Mouse (Mus musculus): ENCODE data around the gene Fbxw4. TPM values are rescaled to one million over a fixed set of nuclear protein-coding genes. Genes with fewer than 3 reads are reported as not detected.

Gene Fbxw4
- polyA plus RNA-seq, 1 experiment from 2014 or later: 2.2 TPM

GRCm38 (mm10) chr19:45544925-45545321 is 115.2 kb downstream of the Fbxw4 start:
- peak; percentile 77; the same call in 1 of the 2 replicates for ATAC-seq (ENCODE audit: low FRiP score, low TSS enrichment)
- under 1% methylated on average over 30 of the region's 30 CpGs for WGBS

GRCm38 (mm10) chr19:45544152-45544924 is 115.8 kb downstream of the Fbxw4 start:
- peak overlapping the region; percentile 41 for H3K4me3 ChIP-seq (ENCODE audit: low read depth, low read length)
- no peak overlapping the region for H3K27ac ChIP-seq (replicated peaks)
- 0 out of 2 replicates have a peak overlapping the region, but pooled peaks have one; percentile 24 for H3K9ac ChIP-seq (ENCODE audit: low read length)
- no peak for TF ChIP-seq EP300 (optimal IDR thresholded peaks at IDR 0.05)
- TF ChIP-seq CTCF (IDR thresholded peaks at IDR 0.05; ENCODE audit: low read depth): no peak
- WGBS: 5% methylated on average over 19 of the region's 26 CpGs
- H3K4me2 ChIP-seq (replicated peaks; ENCODE audit: low read depth): peak overlapping the region; percentile 64
- no peaks in the 10 kb centered on the region for H3K4me1 ChIP-seq (replicated peaks; ENCODE audit: control insufficient read depth, insufficient read depth)
- H3K9me3 ChIP-seq (ENCODE audit: control insufficient read depth, low read length): no peaks in the 10 kb centered on the region
- H3K27me3 ChIP-seq (ENCODE audit: control insufficient read depth, insufficient read depth, low read length): no peaks in the 10 kb centered on the region; the same call in 1 of the 2 replicates
- DNase-seq (ENCODE audit: low spot score) (no peak), ATAC-seq (ENCODE audit: low FRiP score, low TSS enrichment) (peak; percentile 27; the same call in 1 of the 2 replicates)
- H3K36me3 ChIP-seq (ENCODE audit: control insufficient read depth, insufficient read depth, low read length): no peaks in the 10 kb centered on the region

More at GRCm38 (mm10) chr19:45544925-45545321, 115.2 kb downstream of the Fbxw4 start:
- 0 out of 2 replicates have a peak overlapping the region, but pooled peaks have one; percentile 24 for H3K9ac ChIP-seq (ENCODE audit: low read length)
- H3K4me3 ChIP-seq (ENCODE audit: low read depth, low read length): peak overlapping the region; percentile 41
- H3K27me3 ChIP-seq (ENCODE audit: control insufficient read depth, insufficient read depth, low read length): no peaks in the 10 kb centered on the region; the same call in 1 of the 2 replicates
- H3K4me1 ChIP-seq (replicated peaks; ENCODE audit: control insufficient read depth, insufficient read depth): no peaks in the 10 kb centered on the region
- H3K4me2 ChIP-seq (replicated peaks; ENCODE audit: low read depth): peak overlapping the region; percentile 64
- H3K36me3 ChIP-seq (ENCODE audit: control insufficient read depth, insufficient read depth, low read length): no peaks in the 10 kb centered on the region
- TF ChIP-seq EP300 (optimal IDR thresholded peaks at IDR 0.05) (no peak), CTCF (IDR thresholded peaks at IDR 0.05; ENCODE audit: low read depth) (peak; percentile 94)
- no peak overlapping the region for H3K27ac ChIP-seq (replicated peaks)
- no peaks in the 10 kb centered on the region for H3K9me3 ChIP-seq (ENCODE audit: control insufficient read depth, low read length)
- peak; percentile 80 for DNase-seq (ENCODE audit: low spot score)

- no peak overlapping the region; the same call in 1 of the 2 replicates for H3K4me3 ChIP-seq (ENCODE audit: low read depth, low read length)
- no peaks in the 10 kb centered on the region; the same call in 1 of the 2 replicates for H3K27me3 ChIP-seq (ENCODE audit: control insufficient read depth, insufficient read depth, low read length)
- no peaks in the 10 kb centered on the region for H3K36me3 ChIP-seq (ENCODE audit: control insufficient read depth, insufficient read depth, low read length)
- H3K4me1 ChIP-seq (replicated peaks; ENCODE audit: control insufficient read depth, insufficient read depth): no peaks in the 10 kb centered on the region
- no peaks in the 10 kb centered on the region for H3K9me3 ChIP-seq (ENCODE audit: control insufficient read depth, low read length)
- H3K27ac ChIP-seq (replicated peaks): no peak overlapping the region
- DNase-seq (ENCODE audit: low spot score): no peak
- TF ChIP-seq EP300 (optimal IDR thresholded peaks at IDR 0.05) (no peak), CTCF (IDR thresholded peaks at IDR 0.05; ENCODE audit: low read depth) (no peak)
- no peak for ATAC-seq (ENCODE audit: low FRiP score, low TSS enrichment)
- H3K4me2 ChIP-seq (replicated peaks; ENCODE audit: low read depth): peak overlapping the region; percentile 57
- no peak overlapping the region for H3K9ac ChIP-seq (ENCODE audit: low read length)
- WGBS: 29% methylated on average over 3 of the region's 3 CpGs
These were observed 118.1 kb downstream of the Fbxw4 start for GRCm38 (mm10) chr19:45542061-45542460.

GRCm38 (mm10) chr19:45541409-45542041 is 118.6 kb downstream of the Fbxw4 start:
- DNase-seq (ENCODE audit: low spot score) (peak; percentile 66), ATAC-seq (ENCODE audit: low FRiP score, low TSS enrichment) (peak; percentile 49; the same call in 1 of the 2 replicates)
- TF ChIP-seq CTCF (IDR thresholded peaks at IDR 0.05; ENCODE audit: low read depth) (peak; percentile 22; the same call in 1 of the 2 replicates), EP300 (optimal IDR thresholded peaks at IDR 0.05) (no peak)
- Histone ChIP-seq H3K9ac (ENCODE audit: low read length) (no peak overlapping the region), H3K27me3 (ENCODE audit: control insufficient read depth, insufficient read depth, low read length) (no peaks in the 10 kb centered on the region; the same call in 1 of the 2 replicates), H3K4me1 (replicated peaks; ENCODE audit: control insufficient read depth, insufficient read depth) (no peaks in the 10 kb centered on the region), H3K27ac (replicated peaks) (no peak overlapping the region), H3K9me3 (ENCODE audit: control insufficient read depth, low read length) (no peaks in the 10 kb centered on the region), H3K36me3 (ENCODE audit: control insufficient read depth, insufficient read depth, low read length) (no peaks in the 10 kb centered on the region), H3K4me3 (ENCODE audit: low read depth, low read length) (peak overlapping the region; percentile 34), H3K4me2 (replicated peaks; ENCODE audit: low read depth) (peak overlapping the region; percentile 57)
- WGBS: under 1% methylated on average over 50 of the region's 58 CpGs

- no peaks in the 10 kb centered on the region for H3K4me1 ChIP-seq (replicated peaks; ENCODE audit: control insufficient read depth, insufficient read depth)
- 37% methylated on average over 8 of the region's 8 CpGs for WGBS
- H3K9me3 ChIP-seq (ENCODE audit: control insufficient read depth, low read length): no peaks in the 10 kb centered on the region
- ATAC-seq (ENCODE audit: low FRiP score, low TSS enrichment): no peak
- no peaks in the 10 kb centered on the region; the same call in 1 of the 2 replicates for H3K27me3 ChIP-seq (ENCODE audit: control insufficient read depth, insufficient read depth, low read length)
- H3K27ac ChIP-seq (replicated peaks): no peak overlapping the region
- H3K36me3 ChIP-seq (ENCODE audit: control insufficient read depth, insufficient read depth, low read length): no peaks in the 10 kb centered on the region
- H3K4me2 ChIP-seq (replicated peaks; ENCODE audit: low read depth): peak overlapping the region; percentile 57
- TF ChIP-seq CTCF (IDR thresholded peaks at IDR 0.05; ENCODE audit: low read depth): no peak
- no peak for TF ChIP-seq EP300 (optimal IDR thresholded peaks at IDR 0.05)
- H3K4me3 ChIP-seq (ENCODE audit: low read depth, low read length): peak overlapping the region; percentile 34
- no peak overlapping the region for H3K9ac ChIP-seq (ENCODE audit: low read length)
- DNase-seq (ENCODE audit: low spot score): no peak
These were observed 119.3 kb downstream of the Fbxw4 start for GRCm38 (mm10) chr19:45540657-45541408.

Measured in stomach, postnatal 0 days (tissue).